Mouse (Mus musculus) layer of hippocampus, adult 11-12 months (tissue): Measurements from ENCODE around the gene Tcp11l2.

Source experiments
- DNase-seq: peaks from one replicate; pipeline ENCODE4 v3.0.0; 2022; ENCODE audit warnings: low spot score

Gene Tcp11l2

GRCm38 (mm10) chr10:84558511-84558910, 17.9 kb upstream of the Tcp11l2 start:
- DNase-seq, result no peak

GRCm38 (mm10) chr10:84559986-84560385, 16.4 kb upstream of the Tcp11l2 start:
- no peak for DNase-seq

- no peak for DNase-seq
These were observed 14.3 kb upstream of the Tcp11l2 start for GRCm38 (mm10) chr10:84562121-84562520.

- no peak for DNase-seq
These were observed 13.6 kb upstream of the Tcp11l2 start for GRCm38 (mm10) chr10:84562567-84563554.

GRCm38 (mm10) chr10:84564427-84564826, 12.0 kb upstream of the Tcp11l2 start:
- DNase-seq, result peak; percentile 20

- DNase-seq, result no peak
These were observed 5.3 kb upstream of the Tcp11l2 start for GRCm38 (mm10) chr10:84571052-84571639.

- no peak for DNase-seq
These were observed 2.6 kb upstream of the Tcp11l2 start for GRCm38 (mm10) chr10:84573671-84574420.

- no peak for DNase-seq
These were observed 414 bp upstream of the Tcp11l2 start for GRCm38 (mm10) chr10:84576029-84576394.

GRCm38 (mm10) chr10:84577071-84577727, 773 bp downstream of the Tcp11l2 start:
- peak; percentile 76 for DNase-seq

- no peak for DNase-seq
These were observed 2.3 kb downstream of the Tcp11l2 start for GRCm38 (mm10) chr10:84578738-84579137.

GRCm38 (mm10) chr10:84579527-84579926, 3.1 kb downstream of the Tcp11l2 start:
- no peak for DNase-seq

GRCm38 (mm10) chr10:84581191-84581590, 4.8 kb downstream of the Tcp11l2 start:
- no peak for DNase-seq

GRCm38 (mm10) chr10:84582236-84582635, 5.8 kb downstream of the Tcp11l2 start:
- peak; percentile 16 for DNase-seq

- DNase-seq, result no peak
These were observed 8.2 kb downstream of the Tcp11l2 start for GRCm38 (mm10) chr10:84584451-84585293.

- no peak for DNase-seq
These were observed 8.8 kb downstream of the Tcp11l2 start for GRCm38 (mm10) chr10:84585294-84585650.

GRCm38 (mm10) chr10:84590956-84591355, 14.5 kb downstream of the Tcp11l2 start:
- no peak for DNase-seq

- DNase-seq, result no peak
These were observed 15.3 kb downstream of the Tcp11l2 start for GRCm38 (mm10) chr10:84591640-84592148.

GRCm38 (mm10) chr10:84592745-84593144, 16.3 kb downstream of the Tcp11l2 start:
- DNase-seq, result no peak

GRCm38 (mm10) chr10:84597127-84597785, 20.8 kb downstream of the Tcp11l2 start:
- DNase-seq, result no peak

GRCm38 (mm10) chr10:84598172-84598571, 21.7 kb downstream of the Tcp11l2 start:
- DNase-seq, result no peak
